Mouse (Mus musculus) heart, postnatal 0 days (tissue): ENCODE measurements at regions not wholly inside any gene's neighbourhood (a gene's known extent, or its start where the extent isn't known, plus 50 kb on each side); places are given as distances from the start of the nearest gene placed in this dataset.

Experiments used
- CTCF ChIP-seq: IDR thresholded peaks from 2 replicates; pipeline ENCODE4 v1.5.1; 2016; ENCODE audit warnings: antibody characterized with exemption, control low read depth, low read depth
- EP300 ChIP-seq: IDR thresholded peaks from 2 replicates; pipeline ENCODE4 v1.6.1; 2016; ENCODE audit warnings: antibody characterized with exemption, low read depth

- TF ChIP-seq CTCF = no peak
- TF ChIP-seq EP300 = no peak
These were observed 140.4 kb upstream of the Sgk1 start for GRCm38 (mm10) chr10:21741575-21741974.
